Comparison of ENCODE assay signal across 9 mouse cellular contexts in genomic region chr3:144506213-144506612, GRCm38 (mm10).
DNase-seq lines count a peak whose midpoint lies in the region; ATAC-seq lines count a peak whose summit lies in the region.
"Had no signal": no experiment of that assay in that cellular context is flagged by ENCODE, and none has a peak within 500 bp of the region (broad histone marks: within the 10 kb centered on the region; RNA-seq: fewer than 3 reads in every experiment).

No protein-coding gene starts in this region.

- WGBS in embryonic facial prominence, embryonic 10.5 days, result 23% methylated on average over 3 of the region's 3 CpGs
- WGBS in intestine, embryonic 15.5 days, result 4% methylated on average over 3 of the region's 3 CpGs
- WGBS in midbrain, embryonic 16.5 days, result 35% methylated on average over 3 of the region's 3 CpGs

- H3K9ac ChIP-seq in intestine, embryonic 15.5 days, result no peak overlapping the region
- no peak overlapping the region for H3K9ac ChIP-seq in midbrain, embryonic 16.5 days (ENCODE audit: low read depth, low read length)
- H3K9ac ChIP-seq: midbrain, embryonic 12.5 days had no signal

- no peak overlapping the region for H3K4me2 ChIP-seq in intestine, embryonic 15.5 days (replicated peaks)
- no peak overlapping the region for H3K4me2 ChIP-seq in midbrain, embryonic 16.5 days (ENCODE audit: low read length)
- H3K4me2 ChIP-seq: midbrain, embryonic 12.5 days had no signal

- no peaks in the 10 kb centered on the region for H3K9me3 ChIP-seq in megakaryocyte, embryonic 14.5 days
- H3K9me3 ChIP-seq in embryonic facial prominence, embryonic 10.5 days, result no peaks in the 10 kb centered on the region
- no peaks in the 10 kb centered on the region for H3K9me3 ChIP-seq in intestine, embryonic 15.5 days
- no peaks in the 10 kb centered on the region for H3K9me3 ChIP-seq in midbrain, embryonic 16.5 days (replicated peaks; ENCODE audit: control insufficient read depth, low read length, poor library complexity, severe bottlenecking)
- H3K9me3 ChIP-seq: midbrain, embryonic 12.5 days had no signal

- peak overlapping the region; percentile 44 for H3K4me3 ChIP-seq in megakaryocyte, embryonic 14.5 days (replicated peaks)
- no peak overlapping the region for H3K4me3 ChIP-seq in embryonic facial prominence, embryonic 10.5 days
- H3K4me3 ChIP-seq in intestine, embryonic 15.5 days (replicated peaks), result no peak overlapping the region
- no peak overlapping the region for H3K4me3 ChIP-seq in midbrain, embryonic 16.5 days (ENCODE audit: low read depth, low read length)
- H3K4me3 ChIP-seq: midbrain, embryonic 12.5 days had no signal

- H3K27me3 ChIP-seq in megakaryocyte, embryonic 14.5 days (replicated peaks), result no peaks in the 10 kb centered on the region
- H3K27me3 ChIP-seq in embryonic facial prominence, embryonic 10.5 days (replicated peaks; ENCODE audit: low read depth, poor library complexity, severe bottlenecking), result no peaks in the 10 kb centered on the region
- H3K27me3 ChIP-seq in intestine, embryonic 15.5 days (replicated peaks), result no peaks in the 10 kb centered on the region
- H3K27me3 ChIP-seq in midbrain, embryonic 16.5 days (ENCODE audit: control insufficient read depth, insufficient read depth, low read depth, low read length), result no peaks in the 10 kb centered on the region
- H3K27me3 ChIP-seq: midbrain, embryonic 12.5 days had no signal

- H3K27ac ChIP-seq in embryonic facial prominence, embryonic 10.5 days (replicated peaks), result peak overlapping the region; percentile 3; the same call in 1 of the 2 replicates
- H3K27ac ChIP-seq in intestine, embryonic 15.5 days, result no peak overlapping the region
- H3K27ac ChIP-seq in midbrain, embryonic 16.5 days (ENCODE audit: low read length), result no peak overlapping the region
- H3K27ac ChIP-seq: midbrain, embryonic 12.5 days had no signal

- peaks cover 18% of the 10 kb centered on the region for H3K36me3 ChIP-seq in megakaryocyte, embryonic 14.5 days (replicated peaks; ENCODE audit: low read length)
- no peaks in the 10 kb centered on the region for H3K36me3 ChIP-seq in embryonic facial prominence, embryonic 10.5 days (replicated peaks)
- no peaks in the 10 kb centered on the region for H3K36me3 ChIP-seq in intestine, embryonic 15.5 days
- H3K36me3 ChIP-seq in midbrain, embryonic 16.5 days (ENCODE audit: control insufficient read depth, insufficient read depth, low read length), result no peaks in the 10 kb centered on the region
- H3K36me3 ChIP-seq: midbrain, embryonic 12.5 days had no signal

- H3K4me1 ChIP-seq in megakaryocyte, embryonic 14.5 days, result peaks cover 81% of the 10 kb centered on the region
- peaks cover 21% of the 10 kb centered on the region for H3K4me1 ChIP-seq in embryonic facial prominence, embryonic 10.5 days
- peaks cover 17% of the 10 kb centered on the region for H3K4me1 ChIP-seq in intestine, embryonic 15.5 days (replicated peaks)
- peaks cover 5% of the 10 kb centered on the region for H3K4me1 ChIP-seq in midbrain, embryonic 16.5 days (ENCODE audit: control insufficient read depth, insufficient read depth, low read length)

- no peak for ATAC-seq in megakaryocyte, adult 5-6 weeks (ENCODE audit: poor library complexity, severe bottlenecking)
- ATAC-seq in intestine, embryonic 15.5 days, result peak; percentile 81
- ATAC-seq in midbrain, embryonic 16.5 days, result no peak

- peak; percentile 36 for DNase-seq in embryonic facial prominence, embryonic 10.5 days (ENCODE audit: low spot score)
- DNase-seq in retina, embryonic 14.5 days (ENCODE audit: low spot score), result peak; percentile 50
- no peak for DNase-seq in thymus, postnatal 4 days
- no peak for DNase-seq in ovary, postnatal 10 days (ENCODE audit: low spot score)

Comparison
In these comparisons a context has a peak if more than half of its experiments do, and no peak if none do; other contexts are left out.
1. DNase-seq: peak in embryonic facial prominence, embryonic 10.5 days (single experiment) and retina, embryonic 14.5 days (single experiment); none in thymus, postnatal 4 days (single experiment) and ovary, postnatal 10 days (single experiment).